Mouse (Mus musculus) CH12.LX (cell line): ENCODE measurements around the gene Lsp1. TPM values are rescaled to one million over a fixed set of nuclear protein-coding genes. Genes with fewer than 3 reads are reported as not detected.

Source experiments
- DNase-seq: peaks from one replicate; pipeline ENCODE4 v3.0.0-alpha.2; 2013; ENCODE audit errors: extremely low read depth
- H3K27ac ChIP-seq: 2 replicates; pipeline ENCODE4 v1.5.1; 2012; ENCODE audit warnings: low read depth, mild to moderate bottlenecking, control low read depth, moderate library complexity; ENCODE audit not compliant: insufficient read depth
- H3K27me3 ChIP-seq: replicated peaks from 2 replicates; pipeline ENCODE3; 2012; ENCODE audit warnings: inconsistent platforms
- H3K36me3 ChIP-seq, 2 experiments: replicated peaks in 1 of 2; 2 replicates each; pipeline versions ENCODE3 to v1.6.1; 2012; ENCODE audit warnings: inconsistent platforms in 1 of 2, low read length in 1 of 2, mild to moderate bottlenecking in 1 of 2, mixed read lengths in 1 of 2, moderate library complexity in 1 of 2; ENCODE audit not compliant: control insufficient read depth in 1 of 2, insufficient read depth in 1 of 2
- H3K4me1 ChIP-seq, 2 experiments: 2 replicates each; pipeline ENCODE4 v1.6.1; 2012; ENCODE audit warnings: inconsistent platforms in 1 of 2, moderate library complexity in 1 of 2; ENCODE audit not compliant: insufficient read depth in 2 of 2, control insufficient read depth in 1 of 2
- H3K4me2 ChIP-seq: 2 replicates; pipeline ENCODE4 v1.6.1; 2012; ENCODE audit warnings: low read depth, mild to moderate bottlenecking, control low read depth; ENCODE audit not compliant: poor library complexity, insufficient read depth, severe bottlenecking
- H3K4me3 ChIP-seq, 3 experiments: fragments of 150-350 bp in 1 of 3; sonication (generic) in 1 of 3; replicated peaks in 1 of 3; 2 replicates each; pipeline versions ENCODE3 to v1.5.1; 2011 to 2012; ENCODE audit warnings: low read depth in 2 of 3, low read length in 2 of 3, mild to moderate bottlenecking in 2 of 3, moderate library complexity in 2 of 3, control low read depth in 1 of 3, improper control_type of control experiment in 1 of 3, inconsistent platforms in 1 of 3, mixed read lengths in 1 of 3; ENCODE audit not compliant: poor library complexity in 1 of 3
- H3K79me2 ChIP-seq: replicated peaks from 2 replicates; pipeline ENCODE4 v1.6.1; 2012; ENCODE audit warnings: mild to moderate bottlenecking, moderate library complexity; ENCODE audit not compliant: control insufficient read depth, poor library complexity, insufficient read depth, severe bottlenecking; ENCODE audit errors: extremely low read depth
- H3K9ac ChIP-seq: 2 replicates; pipeline ENCODE4 v1.6.1; 2012; ENCODE audit warnings: low read depth, mild to moderate bottlenecking, control low read depth, moderate library complexity; ENCODE audit not compliant: insufficient read depth
- H3K9me3 ChIP-seq: replicated peaks from 2 replicates; pipeline ENCODE3; 2012; ENCODE audit warnings: low read length, inconsistent platforms, mixed read lengths
- BHLHE40 ChIP-seq: IDR thresholded peaks from 2 replicates; pipeline ENCODE4 v1.6.1; 2011; ENCODE audit warnings: mild to moderate bottlenecking, low read depth, low read length, improper control_type of control experiment
- CHD1 ChIP-seq: IDR thresholded peaks from 2 replicates; pipeline ENCODE4 v1.6.1; 2012; ENCODE audit warnings: low read depth, low read length, improper control_type of control experiment, inconsistent platforms
- CHD2 ChIP-seq: IDR thresholded peaks from 2 replicates; pipeline ENCODE4 v1.6.1; 2011; ENCODE audit warnings: low read length, improper control_type of control experiment
- CTCF ChIP-seq, 2 experiments: IDR thresholded peaks in 1 of 2; conservative IDR thresholded peaks in 1 of 2; 2 replicates each; pipeline ENCODE4 v1.5.1; 2011 to 2012; ENCODE audit warnings: low read depth in 2 of 2, low read length in 2 of 2, improper control_type of control experiment in 1 of 2, inconsistent platforms in 1 of 2, mild to moderate bottlenecking in 1 of 2, moderate library complexity in 1 of 2
- GABPA ChIP-seq: IDR thresholded peaks from 2 replicates; pipeline ENCODE4 v1.6.1; 2012; ENCODE audit warnings: low read depth, low read length, improper control_type of control experiment, inconsistent platforms; ENCODE audit not compliant: insufficient replicate concordance
- KAT2A ChIP-seq: IDR thresholded peaks from 2 replicates; pipeline ENCODE4 v1.6.1; 2012; ENCODE audit warnings: low read length, improper control_type of control experiment, inconsistent platforms; ENCODE audit not compliant: insufficient replicate concordance
- MXI1 ChIP-seq: IDR thresholded peaks from 2 replicates; pipeline ENCODE4 v1.6.1; 2011; ENCODE audit warnings: mild to moderate bottlenecking, low read depth, low read length, improper control_type of control experiment
- NELFE ChIP-seq: IDR thresholded peaks from 2 replicates; pipeline ENCODE4 v1.6.1; 2011; ENCODE audit warnings: low read depth, low read length, improper control_type of control experiment
- NRF1 ChIP-seq: IDR thresholded peaks from 2 replicates; pipeline ENCODE4 v1.6.1; 2014; ENCODE audit warnings: low read depth, mild to moderate bottlenecking, inconsistent platforms, low read length, improper control_type of control experiment, moderate library complexity
- RAD21 ChIP-seq: IDR thresholded peaks from 2 replicates; pipeline ENCODE4 v1.6.1; 2011; ENCODE audit warnings: low read depth, mild to moderate bottlenecking, low read length, improper control_type of control experiment, moderate library complexity
- RCOR1 ChIP-seq: conservative IDR thresholded peaks from 2 replicates; pipeline ENCODE4 v1.6.1; 2012; ENCODE audit warnings: low read depth, mild to moderate bottlenecking, inconsistent platforms, low read length, improper control_type of control experiment
- SMC3 ChIP-seq: IDR thresholded peaks from 2 replicates; pipeline ENCODE4 v1.6.1; 2011; ENCODE audit warnings: low read depth, low read length, improper control_type of control experiment
- TBP ChIP-seq: conservative IDR thresholded peaks from 2 replicates; pipeline ENCODE4 v1.6.1; 2011; ENCODE audit warnings: low read depth, low read length, improper control_type of control experiment
- TCF12 ChIP-seq: IDR thresholded peaks from 2 replicates; pipeline ENCODE4 v1.6.1; 2014; ENCODE audit warnings: low read depth, mild to moderate bottlenecking, inconsistent platforms, low read length, improper control_type of control experiment
- UBTF ChIP-seq: IDR thresholded peaks from 2 replicates; pipeline ENCODE4 v1.6.1; 2012; ENCODE audit warnings: low read depth, mild to moderate bottlenecking, inconsistent platforms, low read length, improper control_type of control experiment, moderate library complexity
- USF1 ChIP-seq: IDR thresholded peaks from 2 replicates; pipeline ENCODE4 v1.6.1; 2014; ENCODE audit warnings: low read depth, mild to moderate bottlenecking, inconsistent platforms, low read length, improper control_type of control experiment
- ZKSCAN1 ChIP-seq: IDR thresholded peaks from 2 replicates; pipeline ENCODE4 v1.6.1; 2012; ENCODE audit warnings: low read depth, inconsistent platforms, low read length, improper control_type of control experiment, borderline replicate concordance
- dilution Hi-C: fragments of 300-500 bp; cut with MboI; formaldehyde crosslinking; loops from 2 replicates; pipeline ENCODE4 v1.14.3; 2020; ENCODE audit warnings: low sequenced_read_pairs; ENCODE audit not compliant: extremely low pct_unique_long_range_greater_than_20kb, extremely low pct_ligation_motif_present
- in situ Hi-C: fragments of 300-500 bp; cut with MboI; formaldehyde crosslinking; loops from 3 replicates; pipeline ENCODE4 v1.14.3; 2019; ENCODE audit warnings: low sequenced_read_pairs, low pct_ligation_motif_present, low pct_unique_long_range_greater_than_20kb, mixed read lengths
- polyA plus RNA-seq: library from polyadenylated mRNA; unstranded; fragments of >175 nt; gene quantifications from 2 replicates; pipeline ENCODE4 v1.2.1, GENCODE M21; 2012; ENCODE audit warnings: low read depth; ENCODE audit not compliant: insufficient read length
- total RNA-seq, 2 experiments: library from RNA; depleted of rRNA; stranded (reverse); fragments of 300-350 nt in 1 of 2; fragments of >200 nt in 1 of 2; gene quantifications; 2 replicates each; pipeline ENCODE4 v1.2.3; 2012 to 2014

The Lsp1 gene
- total and polyA plus RNA-seq, 3 experiments = 364 to 715 (median 367) TPM

GRCm38 (mm10) chr7:142520331-142520730, 59.7 kb downstream of the Lsp1 start:
- Histone ChIP-seq H3K27me3 (peaks cover 4% of the 10 kb centered on the region), H3K4me3 (no peak overlapping the region), H3K4me1 (peaks cover 0 to 13% of the 10 kb centered on the region in 2 experiments; a peak in 2 of 4 replicates), H3K36me3 (no peaks in the 10 kb centered on the region), H3K9ac (no peak overlapping the region), H3K79me2 (no peaks in the 10 kb centered on the region), H3K4me2 (no peak overlapping the region), H3K27ac (no peak overlapping the region), H3K9me3 (no peaks in the 10 kb centered on the region)
- dilution Hi-C loops = no loop called here
- in situ Hi-C loops = no loop called here
- TF ChIP-seq NRF1 (no peak), RAD21 (no peak), KAT2A (no peak), CHD1 (no peak), UBTF (no peak), SMC3 (no peak), CHD2 (no peak), GABPA (no peak), TBP (no peak), MXI1 (no peak), USF1 (no peak), RCOR1 (no peak), BHLHE40 (no peak), NELFE (no peak), TCF12 (no peak), ZKSCAN1 (no peak)
- DNase-seq = no peak

- no peak overlapping the region for H3K27ac ChIP-seq
- H3K36me3 ChIP-seq = no peaks in the 10 kb centered on the region
- no peak for DNase-seq
- no peak overlapping the region for H3K9ac ChIP-seq
- TF ChIP-seq ZKSCAN1 (no peak), CTCF (conservative IDR thresholded peaks at IDR 0.05 in 1 of 2, IDR thresholded peaks at IDR 0.05 in 1 of 2; ENCODE audit: low read depth in 2 of 2, low read length in 2 of 2) (peak in 1 of 2 experiments; percentile 71; a peak in 2 of 4 replicates), RAD21 (peak; percentile 64), SMC3 (peak; percentile 78)
- no peaks in the 10 kb centered on the region for H3K79me2 ChIP-seq
- in situ Hi-C loops = no loop called here
- peaks cover 14% of the 10 kb centered on the region for H3K27me3 ChIP-seq
- H3K4me1 ChIP-seq = peaks cover 0 to 13% of the 10 kb centered on the region in 2 experiments; a peak in 2 of 4 replicates
- H3K4me2 ChIP-seq = no peak overlapping the region
- no peak overlapping the region for H3K4me3 ChIP-seq
- dilution Hi-C loops = no loop called here
- H3K9me3 ChIP-seq = no peaks in the 10 kb centered on the region
Measured at GRCm38 (mm10) chr7:142522352-142522751, 61.7 kb downstream of the Lsp1 start.
